Mouse (Mus musculus) thymus, postnatal 25 days (tissue): ENCODE measurements around the gene Zfp980.
"Not testable (repeated sequence)": the region's sequence is repeated elsewhere in the genome, so short reads cannot be mapped to it uniquely, and the experiment has no call there.

Experiments used
- DNase-seq: peaks from one replicate; pipeline ENCODE4 v3.0.0; 2022

Gene Zfp980

GRCm38 (mm10) chr4:145670385-145670784, at the start of gene Zfp980:
Zfp980 (plus strand) TSS chr4:145670685.
- DNase-seq, result not testable (repeated sequence)

- DNase-seq, result peak; percentile 11
Observed at GRCm38 (mm10) chr4:145640416-145641185, 29.9 kb upstream of the Zfp980 start.

DNA sequence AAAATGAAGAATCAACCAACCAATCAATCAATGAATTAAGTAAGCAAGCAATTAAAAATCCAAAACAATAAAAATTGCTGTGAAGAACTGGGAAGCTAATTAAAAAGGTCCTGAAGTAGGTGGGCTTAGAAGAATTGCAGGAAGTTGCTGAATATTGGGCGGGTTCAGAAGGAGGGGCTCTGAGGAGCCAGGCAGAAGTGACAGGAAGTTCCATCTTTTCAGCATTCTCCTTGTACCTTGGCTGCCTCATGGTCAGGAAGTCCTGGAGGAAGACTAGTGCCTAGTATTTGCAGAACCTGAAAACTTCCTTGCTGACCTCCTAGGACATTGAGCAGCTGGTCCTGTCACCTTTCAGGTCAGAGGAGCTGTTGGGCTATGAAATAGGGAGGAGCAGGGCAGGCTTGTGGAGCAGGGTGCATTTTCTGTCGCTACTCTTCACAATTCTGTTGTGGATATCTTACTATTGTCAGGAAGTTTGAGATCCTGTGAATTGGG, 3.8 kb downstream of the Zfp980 start:
- not testable (repeated sequence) for DNase-seq

DNA sequence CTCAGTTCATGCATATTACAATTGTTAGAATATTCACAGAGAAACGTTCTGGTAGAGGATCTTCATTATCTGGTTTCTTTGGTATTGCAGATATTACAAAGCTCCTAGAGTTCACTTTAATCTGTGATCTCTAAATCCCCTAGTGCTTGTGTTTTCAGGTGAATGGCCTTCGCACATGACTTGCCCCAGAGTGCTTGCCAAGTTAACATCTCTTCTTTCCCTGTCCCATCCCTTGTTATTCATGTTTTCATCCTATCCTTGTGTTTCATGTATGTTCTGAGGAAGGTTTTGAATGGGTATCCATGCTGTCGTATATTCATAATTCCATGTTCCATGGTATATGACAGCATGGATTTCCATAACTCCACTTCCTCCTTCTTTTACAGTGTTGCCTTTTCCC, 9.7 kb downstream of the Zfp980 start:
- not testable (repeated sequence) for DNase-seq

GRCm38 (mm10) chr4:145680672-145681387, 10.3 kb downstream of the Zfp980 start:
- not testable (repeated sequence) for DNase-seq

GRCm38 (mm10) chr4:145682021-145682420, 11.5 kb downstream of the Zfp980 start:
- not testable (repeated sequence) for DNase-seq

DNA sequence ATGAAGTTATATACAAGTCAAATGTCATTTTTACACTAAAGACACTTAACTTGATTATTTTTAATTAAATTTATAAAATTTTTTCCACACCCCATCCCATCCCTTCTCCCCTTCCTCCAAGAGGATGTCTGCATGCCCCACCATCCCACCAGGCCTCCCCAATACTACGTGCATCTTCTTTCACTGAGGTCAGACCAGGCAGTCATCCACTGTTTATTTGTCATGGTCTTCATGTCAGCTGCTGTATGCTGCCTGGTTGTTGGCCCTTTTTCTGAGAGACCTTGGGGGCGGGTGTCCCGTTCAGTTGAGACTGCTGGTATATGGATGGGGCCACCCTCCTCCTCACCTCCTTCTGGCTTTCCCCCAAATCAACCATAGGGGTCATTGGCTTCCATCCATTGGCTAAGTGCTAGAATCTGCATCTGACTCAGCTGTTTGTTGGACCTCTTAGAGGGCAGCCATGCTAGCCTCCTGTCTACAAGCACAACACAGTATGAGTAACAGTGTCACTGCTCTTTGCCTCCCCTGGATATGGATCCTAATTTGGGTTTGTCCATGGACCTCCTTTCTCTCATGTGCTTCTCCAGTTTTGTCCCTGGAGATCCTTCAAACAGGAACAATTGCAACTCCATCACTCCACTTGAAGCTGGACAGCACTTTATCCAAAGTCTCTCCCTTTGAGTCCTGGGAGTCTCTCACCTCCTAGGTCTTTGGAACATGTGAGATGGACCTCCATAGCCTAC, 12.7 kb downstream of the Zfp980 start:
- not testable (repeated sequence) for DNase-seq

- DNase-seq, result not testable (repeated sequence)
Observed at GRCm38 (mm10) chr4:145686061-145686460, 15.6 kb downstream of the Zfp980 start.

- DNase-seq, result peak; percentile 3
Observed at GRCm38 (mm10) chr4:145744935-145745644, 74.6 kb downstream of the Zfp980 start.

- DNase-seq, result not testable (repeated sequence)
Observed at GRCm38 (mm10) chr4:145745645-145745991, 75.1 kb downstream of the Zfp980 start.
